Mouse (Mus musculus): ENCODE measurements around the gene Ccdc106. TPM values are rescaled to one million over a fixed set of nuclear protein-coding genes. Genes with fewer than 3 reads are reported as not detected.
A peak's percentile ranks its signal among the peaks of the same experiment; 100 is the strongest.

Ccdc106 gene
- total RNA-seq, 2 experiments from 2014 or later = 59.7 to 59.9 TPM

GRCm38 (mm10) chr7:5038109-5038732 is 17.9 kb downstream of the Ccdc106 start, which contains the start of gene Zfp784:
TSS of gene Zfp784 (minus strand) at chr7:5038446.
- intact Hi-C loops (cut with DNase I) = no loop called here
- DNase-seq (ENCODE audit: extremely low spot score in 1 of 2, low spot score in 2 of 2) = peak; percentile 82 to 96

- intact Hi-C loops (cut with DNase I) = no loop called here
- DNase-seq (ENCODE audit: extremely low spot score in 1 of 2, low spot score in 2 of 2) = no peak
Measured at GRCm38 (mm10) chr7:5038940-5039339, 18.6 kb downstream of the Ccdc106 start.

GRCm38 (mm10) chr7:5044981-5045380 is 24.6 kb downstream of the Ccdc106 start:
- no peak for DNase-seq (ENCODE audit: extremely low spot score in 1 of 2, low spot score in 2 of 2)
- intact Hi-C loops (cut with DNase I) = loop anchor here (5.0 kb wide), 1 partner anchor 103 kb away; no protein-coding TSS in a partner anchor

- DNase-seq (ENCODE audit: extremely low spot score in 1 of 2, low spot score in 2 of 2) = no peak
- intact Hi-C loops (cut with DNase I) = loop anchor here (5.0 kb wide), 1 partner anchor 104 kb away; no protein-coding TSS in a partner anchor
Measured at GRCm38 (mm10) chr7:5046112-5046511, 25.8 kb downstream of the Ccdc106 start.

GRCm38 (mm10) chr7:5047313-5047712 is 27.0 kb downstream of the Ccdc106 start:
- intact Hi-C loops (cut with DNase I) = loop anchor here (5.0 kb wide), 1 partner anchor 105 kb away; no protein-coding TSS in a partner anchor
- DNase-seq (ENCODE audit: extremely low spot score in 1 of 2, low spot score in 2 of 2) = no peak

GRCm38 (mm10) chr7:5051193-5052192 is 31.1 kb downstream of the Ccdc106 start, which contains the start of gene Zfp580:
TSS of gene Zfp580 (plus strand) at chr7:5051538.
- intact Hi-C loops (cut with DNase I) = no loop called here
- peak in 1 of 2 experiments; percentile 88 for DNase-seq (ENCODE audit: extremely low spot score in 1 of 2, low spot score in 2 of 2)

GRCm38 (mm10) chr7:5052438-5052837 is 32.1 kb downstream of the Ccdc106 start:
- intact Hi-C loops (cut with DNase I) = no loop called here
- no peak for DNase-seq (ENCODE audit: extremely low spot score in 1 of 2, low spot score in 2 of 2)

- DNase-seq (ENCODE audit: extremely low spot score in 1 of 2, low spot score in 2 of 2) = peak in 1 of 2 experiments; percentile 61
- intact Hi-C loops (cut with DNase I) = no loop called here
Measured at GRCm38 (mm10) chr7:5052931-5053343, 32.6 kb downstream of the Ccdc106 start.

GRCm38 (mm10) chr7:5053456-5054179 is 33.3 kb downstream of the Ccdc106 start:
- intact Hi-C loops (cut with DNase I) = no loop called here
- peak in 1 of 2 experiments; percentile 67 for DNase-seq (ENCODE audit: extremely low spot score in 1 of 2, low spot score in 2 of 2)

GRCm38 (mm10) chr7:5056651-5057263 is 36.4 kb downstream of the Ccdc106 start:
- peak; percentile 59 to 87 for DNase-seq (ENCODE audit: extremely low spot score in 1 of 2, low spot score in 2 of 2)
- intact Hi-C loops (cut with DNase I) = no loop called here

GRCm38 (mm10) chr7:5057381-5057780 is 37.0 kb downstream of the Ccdc106 start:
- peak in 1 of 2 experiments; percentile 29 for DNase-seq (ENCODE audit: extremely low spot score in 1 of 2, low spot score in 2 of 2)
- intact Hi-C loops (cut with DNase I) = no loop called here

- intact Hi-C loops (cut with DNase I) = no loop called here
- no peak for DNase-seq (ENCODE audit: extremely low spot score in 1 of 2, low spot score in 2 of 2)
Measured at GRCm38 (mm10) chr7:5057804-5058203, 37.5 kb downstream of the Ccdc106 start.

GRCm38 (mm10) chr7:5058631-5059030 is 38.3 kb downstream of the Ccdc106 start:
- no peak for DNase-seq (ENCODE audit: extremely low spot score in 1 of 2, low spot score in 2 of 2)
- intact Hi-C loops (cut with DNase I) = no loop called here

- DNase-seq (ENCODE audit: extremely low spot score in 1 of 2, low spot score in 2 of 2) = no peak
- intact Hi-C loops (cut with DNase I) = no loop called here
Measured at GRCm38 (mm10) chr7:5059421-5059820, 39.1 kb downstream of the Ccdc106 start.

GRCm38 (mm10) chr7:5060239-5060731 is 39.9 kb downstream of the Ccdc106 start:
- DNase-seq (ENCODE audit: extremely low spot score in 1 of 2, low spot score in 2 of 2) = peak; percentile 78 to 91
- intact Hi-C loops (cut with DNase I) = no loop called here

GRCm38 (mm10) chr7:5060944-5061773 is 40.8 kb downstream of the Ccdc106 start:
- DNase-seq (ENCODE audit: extremely low spot score in 1 of 2, low spot score in 2 of 2) = peak; percentile 99

GRCm38 (mm10) chr7:5061774-5062359 is 41.5 kb downstream of the Ccdc106 start, which contains the start of gene U2af2:
TSS of gene U2af2 (plus strand) at chr7:5062143.
- peak; percentile 89 to 98 for DNase-seq (ENCODE audit: extremely low spot score in 1 of 2, low spot score in 2 of 2)
- intact Hi-C loops (cut with DNase I) = loop anchor here (2.0 kb wide), 1 partner anchor 19 kb away; the partner anchor contains the start of gene Epn1

More at GRCm38 (mm10) chr7:5060944-5061773, 40.8 kb downstream of the Ccdc106 start:
- intact Hi-C loops (cut with DNase I) = no loop called here
